Mouse (Mus musculus): ENCODE measurements around the gene Dupd1. TPM values are rescaled to one million over a fixed set of nuclear protein-coding genes. Genes with fewer than 3 reads are reported as not detected.
"Not testable (repeated sequence)": the region's sequence is repeated elsewhere in the genome, so short reads cannot be mapped to it uniquely, and the experiment has no call there.

Gene Dupd1
- polyA plus RNA-seq, 1 experiment from 2014 or later = 0.47 TPM

- no peaks in the 10 kb centered on the region for H3K36me3 ChIP-seq
- H3K4me2 ChIP-seq = no peak overlapping the region
- WGBS = 77% methylated on average over 10 of the region's 10 CpGs
- H3K27me3 ChIP-seq = no peaks in the 10 kb centered on the region
- no peak overlapping the region for H3K4me3 ChIP-seq
- H3K4me1 ChIP-seq = peaks cover 33% of the 10 kb centered on the region
- no peak overlapping the region for H3K9ac ChIP-seq
- H3K27ac ChIP-seq = no peak overlapping the region; the same call in 1 of the 2 replicates
- H3K9me3 ChIP-seq = no peaks in the 10 kb centered on the region
- no peak for ATAC-seq (ENCODE audit: insufficient number of reproducible peaks, low FRiP score, low TSS enrichment, low read depth)
Measured at GRCm38 (mm10) chr14:21685411-21686146, 28.8 kb downstream of the Dupd1 start.

GRCm38 (mm10) chr14:21683834-21684233, 30.5 kb downstream of the Dupd1 start:
- H3K4me1 ChIP-seq = peaks cover 46% of the 10 kb centered on the region
- no peaks in the 10 kb centered on the region for H3K9me3 ChIP-seq
- no peak overlapping the region for H3K9ac ChIP-seq
- no peak overlapping the region for H3K4me3 ChIP-seq
- ATAC-seq (ENCODE audit: insufficient number of reproducible peaks, low FRiP score, low TSS enrichment, low read depth) = no peak
- no peak overlapping the region for H3K27ac ChIP-seq
- H3K4me2 ChIP-seq = no peak overlapping the region
- H3K36me3 ChIP-seq = no peaks in the 10 kb centered on the region
- H3K27me3 ChIP-seq = no peaks in the 10 kb centered on the region
- 71% methylated on average over 4 of the region's 4 CpGs for WGBS

GRCm38 (mm10) chr14:21682681-21683129, 31.7 kb downstream of the Dupd1 start:
- no peak for ATAC-seq (ENCODE audit: insufficient number of reproducible peaks, low FRiP score, low TSS enrichment, low read depth)
- Histone ChIP-seq H3K4me1 (peaks cover 46% of the 10 kb centered on the region), H3K27ac (peak overlapping the region; percentile 5; the same call in 1 of the 2 replicates), H3K9me3 (no peaks in the 10 kb centered on the region), H3K27me3 (no peaks in the 10 kb centered on the region), H3K9ac (no peak overlapping the region), H3K36me3 (no peaks in the 10 kb centered on the region), H3K4me3 (no peak overlapping the region), H3K4me2 (peak overlapping the region; percentile 37)
- 4% methylated on average over 9 of the region's 9 CpGs for WGBS

- Histone ChIP-seq H3K9me3 (no peaks in the 10 kb centered on the region), H3K4me3 (no peak overlapping the region), H3K27ac (peak overlapping the region; percentile 80), H3K9ac (no peak overlapping the region), H3K4me1 (peaks cover 49% of the 10 kb centered on the region), H3K36me3 (no peaks in the 10 kb centered on the region), H3K4me2 (no peak overlapping the region), H3K27me3 (no peaks in the 10 kb centered on the region)
- WGBS = 17% methylated on average over 8 of the region's 8 CpGs
- no peak; the same call in 1 of the 2 replicates for ATAC-seq (ENCODE audit: insufficient number of reproducible peaks, low FRiP score, low TSS enrichment, low read depth)
Measured at GRCm38 (mm10) chr14:21679631-21680201, 34.7 kb downstream of the Dupd1 start.

GRCm38 (mm10) chr14:21678509-21679285, 35.7 kb downstream of the Dupd1 start:
- no peak for ATAC-seq (ENCODE audit: insufficient number of reproducible peaks, low FRiP score, low TSS enrichment, low read depth)
- H3K36me3 ChIP-seq = no peaks in the 10 kb centered on the region
- no peaks in the 10 kb centered on the region for H3K27me3 ChIP-seq
- H3K9ac ChIP-seq = no peak overlapping the region
- WGBS = 42% methylated on average over 7 of the region's 7 CpGs
- H3K9me3 ChIP-seq = no peaks in the 10 kb centered on the region
- no peak overlapping the region for H3K4me2 ChIP-seq
- peak overlapping the region; percentile 17; the same call in 1 of the 2 replicates for H3K27ac ChIP-seq
- no peak overlapping the region for H3K4me3 ChIP-seq
- peaks cover 53% of the 10 kb centered on the region for H3K4me1 ChIP-seq

- no peak for ATAC-seq (ENCODE audit: insufficient number of reproducible peaks, low FRiP score, low TSS enrichment, low read depth)
- H3K4me2 ChIP-seq = no peak overlapping the region
- H3K9ac ChIP-seq = no peak overlapping the region
- H3K4me3 ChIP-seq = no peak overlapping the region
- H3K27me3 ChIP-seq = no peaks in the 10 kb centered on the region
- WGBS = 60% methylated on average over 2 of the region's 2 CpGs
- H3K9me3 ChIP-seq = no peaks in the 10 kb centered on the region
- H3K36me3 ChIP-seq = no peaks in the 10 kb centered on the region
- peak overlapping the region; percentile 23; the same call in 1 of the 2 replicates for H3K27ac ChIP-seq
- peaks cover 52% of the 10 kb centered on the region for H3K4me1 ChIP-seq
Measured at GRCm38 (mm10) chr14:21676223-21676622, 38.2 kb downstream of the Dupd1 start.

GRCm38 (mm10) chr14:21674471-21674870, 39.9 kb downstream of the Dupd1 start:
- ATAC-seq (ENCODE audit: insufficient number of reproducible peaks, low FRiP score, low TSS enrichment, low read depth) = peak; percentile 64; the same call in 1 of the 2 replicates
- no peak overlapping the region for H3K4me3 ChIP-seq
- peaks cover 12% of the 10 kb centered on the region; the same call in 1 of the 2 replicates for H3K36me3 ChIP-seq
- no peak overlapping the region for H3K9ac ChIP-seq
- peak overlapping the region; percentile 83 for H3K27ac ChIP-seq
- peaks cover 53% of the 10 kb centered on the region for H3K4me1 ChIP-seq
- no peak overlapping the region for H3K4me2 ChIP-seq
- H3K27me3 ChIP-seq = no peaks in the 10 kb centered on the region
- WGBS = 15% methylated on average over 5 of the region's 5 CpGs
- no peaks in the 10 kb centered on the region for H3K9me3 ChIP-seq

GRCm38 (mm10) chr14:21673100-21673499, 41.3 kb downstream of the Dupd1 start:
- peaks cover 24% of the 10 kb centered on the region for H3K36me3 ChIP-seq
- no peak overlapping the region for H3K9ac ChIP-seq
- peak overlapping the region; percentile 40; the same call in 1 of the 2 replicates for H3K27ac ChIP-seq
- H3K27me3 ChIP-seq = no peaks in the 10 kb centered on the region
- no peaks in the 10 kb centered on the region for H3K9me3 ChIP-seq
- no peak overlapping the region for H3K4me2 ChIP-seq
- no peak overlapping the region for H3K4me3 ChIP-seq
- no peak for ATAC-seq (ENCODE audit: insufficient number of reproducible peaks, low FRiP score, low TSS enrichment, low read depth)
- H3K4me1 ChIP-seq = peaks cover 54% of the 10 kb centered on the region
- 38% methylated on average over 4 of the region's 4 CpGs for WGBS

- H3K4me2 ChIP-seq; H3K9me3 ChIP-seq; H3K9ac ChIP-seq; H3K4me3 ChIP-seq; H3K27me3 ChIP-seq; H3K27ac ChIP-seq; ATAC-seq (ENCODE audit: insufficient number of reproducible peaks, low FRiP score, low TSS enrichment, low read depth): not testable (repeated sequence)
- 85% methylated on average over 15 of the region's 15 CpGs for WGBS
- Histone ChIP-seq H3K36me3 (peaks cover 46% of the 10 kb centered on the region), H3K4me1 (peaks cover 43% of the 10 kb centered on the region)
Measured at GRCm38 (mm10) chr14:21670422-21671006, 43.9 kb downstream of the Dupd1 start.

GRCm38 (mm10) chr14:21669633-21670421, 44.5 kb downstream of the Dupd1 start:
- H3K4me2 ChIP-seq = no peak overlapping the region
- peaks cover 36% of the 10 kb centered on the region for H3K4me1 ChIP-seq
- peaks cover 53% of the 10 kb centered on the region for H3K36me3 ChIP-seq
- ATAC-seq (ENCODE audit: insufficient number of reproducible peaks, low FRiP score, low TSS enrichment, low read depth) = peak; percentile 45; the same call in 1 of the 2 replicates
- H3K9ac ChIP-seq = no peak overlapping the region
- no peaks in the 10 kb centered on the region for H3K9me3 ChIP-seq
- no peaks in the 10 kb centered on the region for H3K27me3 ChIP-seq
- no peak overlapping the region for H3K4me3 ChIP-seq
- WGBS = 68% methylated on average over 11 of the region's 11 CpGs
- no peak overlapping the region for H3K27ac ChIP-seq

GRCm38 (mm10) chr14:21669218-21669617, 45.2 kb downstream of the Dupd1 start:
- Histone ChIP-seq H3K9me3 (no peaks in the 10 kb centered on the region), H3K27me3 (no peaks in the 10 kb centered on the region), H3K36me3 (peaks cover 59% of the 10 kb centered on the region), H3K4me1 (peaks cover 31% of the 10 kb centered on the region), H3K4me3 (no peak overlapping the region), H3K27ac (no peak overlapping the region), H3K4me2 (no peak overlapping the region), H3K9ac (no peak overlapping the region)
- 0 out of 2 replicates have a peak, but pooled peaks have one; percentile 19 for ATAC-seq (ENCODE audit: insufficient number of reproducible peaks, low FRiP score, low TSS enrichment, low read depth)
- WGBS = 84% methylated on average over 11 of the region's 11 CpGs
